Mouse (Mus musculus): Measurements from ENCODE around the gene Spg11.

Gene Spg11

GRCm38 (mm10) chr2:122117961-122118958 is at the start of gene Spg11:
Gene Spg11, minus strand, starts transcription at chr2:122118386.
- DNase-seq (ENCODE audit: low spot score in 2 of 2) = peak; percentile 98

- peak in 1 of 2 experiments; percentile 31 for DNase-seq (ENCODE audit: low spot score in 2 of 2)
These were observed 46.1 kb upstream of the Spg11 start for GRCm38 (mm10) chr2:122164293-122164692.

DNA sequence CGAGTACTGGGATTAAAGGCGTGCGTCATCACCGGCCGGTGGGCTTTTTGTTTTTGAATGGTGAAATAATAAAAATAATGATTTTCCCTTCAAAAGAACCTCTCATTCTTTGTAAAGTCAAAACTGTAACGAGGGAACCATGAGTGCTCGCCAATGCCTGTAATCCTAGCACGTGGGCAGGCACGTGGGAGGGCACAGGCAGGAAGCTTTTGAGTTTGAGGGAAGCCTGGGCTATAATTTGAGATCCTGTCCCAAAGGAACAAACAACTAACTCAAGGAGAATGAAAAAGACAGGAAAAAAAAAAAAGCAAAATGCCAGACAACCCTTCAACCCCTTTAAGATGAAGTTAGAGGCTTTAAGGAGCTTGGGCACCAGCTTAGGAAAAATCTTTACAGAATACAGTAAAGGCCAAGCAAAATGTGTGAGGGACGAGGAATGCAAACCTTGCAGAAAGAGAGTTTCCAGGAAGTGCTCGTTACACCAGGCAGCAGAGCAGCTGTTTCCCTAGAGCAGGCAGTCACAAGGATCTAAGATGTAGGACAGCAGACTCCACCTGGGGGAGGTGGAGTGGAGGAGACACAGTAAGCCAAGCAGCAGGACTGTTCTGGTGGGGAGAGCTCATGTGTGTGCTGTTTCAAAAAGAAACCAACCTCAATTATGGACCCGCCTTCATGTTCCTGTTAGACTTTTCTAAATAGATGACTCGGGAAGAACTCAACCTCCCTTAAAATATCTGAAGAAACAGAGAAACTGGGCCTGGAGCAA is 45.4 kb upstream of the Spg11 start:
- DNase-seq (ENCODE audit: low spot score in 2 of 2) = peak; percentile 29 to 44

DNA sequence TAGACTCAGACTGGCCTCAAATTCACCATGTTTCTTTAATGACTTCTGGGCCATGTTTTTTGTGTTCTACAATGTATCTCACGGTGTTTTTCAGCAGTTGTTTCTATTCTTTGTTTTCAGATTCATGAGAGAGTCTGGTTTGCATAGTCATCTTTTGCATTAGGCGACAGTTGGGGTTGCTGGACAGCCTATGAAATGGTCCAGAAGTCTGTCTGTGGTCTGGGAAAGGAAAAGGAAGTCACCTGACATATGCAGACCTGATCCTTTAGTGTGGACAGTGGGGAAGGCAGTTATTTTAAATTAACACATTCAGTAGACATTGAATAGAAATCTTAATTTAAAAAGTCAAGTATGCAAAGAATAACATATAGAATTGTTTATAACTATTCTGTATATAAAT is 44.3 kb upstream of the Spg11 start:
- DNase-seq (ENCODE audit: low spot score in 2 of 2) = no peak

GRCm38 (mm10) chr2:122161542-122161941 is 43.4 kb upstream of the Spg11 start:
- DNase-seq (ENCODE audit: low spot score in 2 of 2) = no peak

DNA sequence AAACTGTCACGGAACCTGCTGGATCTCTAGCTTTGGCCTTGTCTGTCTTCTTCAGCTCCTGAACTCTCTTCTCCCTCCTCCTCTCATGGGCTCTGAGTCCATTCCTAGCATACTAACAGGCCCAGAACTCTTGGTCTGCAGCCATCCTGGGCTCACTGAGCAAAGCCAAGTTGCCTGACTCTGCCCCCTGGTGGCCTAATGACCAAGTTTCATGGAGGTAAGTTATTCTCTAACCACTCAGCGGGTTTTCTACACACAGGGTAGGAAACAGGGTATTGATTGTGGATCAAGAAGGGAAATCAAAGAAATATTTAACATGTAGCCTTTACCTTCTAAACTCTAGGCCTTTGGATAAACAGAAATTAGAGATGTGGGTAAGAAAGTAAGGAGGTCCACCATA is 42.5 kb upstream of the Spg11 start, which contains the start of gene Trim69:
Gene Trim69, plus strand, starts transcription at position 21 of the 400 bp plus-strand sequence.
- peak; percentile 77 to 79 for DNase-seq (ENCODE audit: low spot score in 2 of 2)

- DNase-seq (ENCODE audit: low spot score in 2 of 2) = no peak
These were observed 41.5 kb upstream of the Spg11 start for GRCm38 (mm10) chr2:122159667-122160066.

- no peak for DNase-seq (ENCODE audit: low spot score in 2 of 2)
These were observed 40.2 kb upstream of the Spg11 start for GRCm38 (mm10) chr2:122158362-122158802.

DNA sequence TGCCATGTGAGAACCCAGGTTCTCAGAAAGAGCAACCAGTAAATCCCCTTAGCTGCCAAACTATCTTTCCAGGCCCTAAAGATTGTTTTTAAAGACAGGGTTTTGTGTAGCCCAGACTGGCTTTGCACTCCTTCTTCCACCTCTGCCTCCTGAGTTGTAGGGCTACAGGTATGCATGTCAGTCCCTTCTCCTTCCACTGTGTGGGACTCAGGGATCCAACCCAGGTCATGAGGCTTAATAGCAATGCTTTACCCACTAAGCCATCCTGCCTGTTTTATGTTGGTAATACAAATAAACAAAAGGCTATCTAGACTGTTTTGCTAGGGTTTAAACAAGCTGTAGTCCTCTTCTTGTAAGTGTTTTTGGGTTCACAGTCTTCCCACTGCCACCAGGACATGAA is 39.4 kb upstream of the Spg11 start:
- DNase-seq (ENCODE audit: low spot score in 2 of 2) = no peak

- DNase-seq (ENCODE audit: low spot score in 2 of 2) = no peak
These were observed 38.0 kb upstream of the Spg11 start for GRCm38 (mm10) chr2:122156051-122156700.

DNA sequence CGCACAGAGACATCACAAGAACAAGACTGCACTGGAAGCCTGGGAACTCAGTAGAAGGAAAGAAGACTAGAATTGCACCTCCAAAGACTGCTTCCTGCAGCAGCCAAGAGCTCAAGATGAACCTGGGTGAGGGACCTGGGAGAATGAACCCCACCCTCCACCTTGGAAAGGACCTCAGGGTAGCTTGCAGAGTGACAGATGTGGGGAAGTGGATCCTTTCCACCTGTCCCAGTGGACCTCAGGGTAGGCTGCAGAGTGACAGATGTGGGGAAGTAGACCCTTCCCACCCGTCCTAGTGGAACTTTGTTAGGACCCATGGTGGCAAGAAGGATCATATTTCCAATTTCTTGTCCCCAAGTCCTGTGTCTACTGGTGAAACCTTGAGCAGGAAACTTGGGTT is 37.1 kb upstream of the Spg11 start:
- no peak for DNase-seq (ENCODE audit: low spot score in 2 of 2)

DNA sequence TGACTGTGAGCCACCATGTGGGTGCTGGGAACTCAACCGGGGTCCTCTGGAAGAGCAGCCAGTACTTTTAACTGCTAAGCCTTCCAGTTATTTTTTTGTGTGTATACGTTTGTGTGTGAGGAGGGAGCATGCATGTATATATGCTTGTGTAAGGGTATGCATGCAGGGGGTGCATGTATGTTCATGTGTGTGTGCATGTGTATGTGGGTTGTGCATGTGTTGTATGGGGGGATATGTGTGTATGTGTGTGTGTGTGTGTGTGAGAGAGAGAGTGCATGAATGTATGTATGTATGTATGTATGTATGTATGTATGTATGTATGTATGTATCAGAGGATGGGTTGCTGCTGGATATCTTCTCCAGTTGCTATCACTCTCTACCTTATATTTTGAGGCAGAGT is 36.3 kb upstream of the Spg11 start:
- DNase-seq (ENCODE audit: low spot score in 2 of 2) = no peak

GRCm38 (mm10) chr2:122153681-122154365 is 35.6 kb upstream of the Spg11 start:
- DNase-seq (ENCODE audit: low spot score in 2 of 2) = no peak

DNA sequence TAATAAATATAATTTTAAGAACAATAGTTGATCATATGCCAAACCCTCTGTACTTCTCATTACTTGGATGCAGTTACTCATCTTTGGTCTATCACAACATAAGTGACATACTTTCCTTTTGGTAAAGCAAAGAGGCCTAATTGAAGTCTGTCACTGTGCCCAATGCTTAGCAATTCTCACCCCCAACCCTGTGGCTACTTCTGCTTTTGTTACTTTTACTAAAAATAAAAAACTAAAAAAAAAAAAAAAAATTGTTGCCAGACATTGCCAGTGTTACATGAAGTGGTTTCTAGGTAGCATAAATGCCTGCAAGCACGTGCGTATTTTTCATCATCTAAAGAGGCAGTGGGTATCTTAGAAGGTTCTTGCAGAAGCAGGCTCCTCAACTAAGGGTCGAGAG is 34.7 kb upstream of the Spg11 start:
- DNase-seq (ENCODE audit: low spot score in 2 of 2) = no peak

- DNase-seq (ENCODE audit: low spot score in 2 of 2) = no peak
These were observed 33.0 kb upstream of the Spg11 start for GRCm38 (mm10) chr2:122151221-122151620.

- DNase-seq (ENCODE audit: low spot score in 2 of 2) = no peak
These were observed 31.5 kb upstream of the Spg11 start for GRCm38 (mm10) chr2:122149716-122150115.

DNA sequence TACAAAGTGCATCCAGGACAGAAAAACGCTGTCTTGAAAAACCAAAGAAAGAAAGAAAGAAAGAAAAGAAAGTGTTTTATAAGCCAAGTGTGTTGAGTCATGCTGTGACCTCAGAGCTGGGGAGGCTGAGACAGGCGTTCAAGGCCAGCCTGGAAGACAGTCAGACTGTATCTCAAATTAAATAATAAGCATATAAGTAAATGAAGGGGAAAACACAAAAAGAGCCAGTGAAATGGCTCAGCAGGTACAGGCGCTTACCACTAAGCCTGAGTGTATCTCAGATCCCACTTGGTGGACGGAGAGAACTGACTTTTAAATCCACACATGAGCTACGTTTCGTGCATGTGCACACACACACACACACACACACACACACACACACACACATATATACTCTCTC is 31.1 kb upstream of the Spg11 start:
- no peak for DNase-seq (ENCODE audit: low spot score in 2 of 2)

DNA sequence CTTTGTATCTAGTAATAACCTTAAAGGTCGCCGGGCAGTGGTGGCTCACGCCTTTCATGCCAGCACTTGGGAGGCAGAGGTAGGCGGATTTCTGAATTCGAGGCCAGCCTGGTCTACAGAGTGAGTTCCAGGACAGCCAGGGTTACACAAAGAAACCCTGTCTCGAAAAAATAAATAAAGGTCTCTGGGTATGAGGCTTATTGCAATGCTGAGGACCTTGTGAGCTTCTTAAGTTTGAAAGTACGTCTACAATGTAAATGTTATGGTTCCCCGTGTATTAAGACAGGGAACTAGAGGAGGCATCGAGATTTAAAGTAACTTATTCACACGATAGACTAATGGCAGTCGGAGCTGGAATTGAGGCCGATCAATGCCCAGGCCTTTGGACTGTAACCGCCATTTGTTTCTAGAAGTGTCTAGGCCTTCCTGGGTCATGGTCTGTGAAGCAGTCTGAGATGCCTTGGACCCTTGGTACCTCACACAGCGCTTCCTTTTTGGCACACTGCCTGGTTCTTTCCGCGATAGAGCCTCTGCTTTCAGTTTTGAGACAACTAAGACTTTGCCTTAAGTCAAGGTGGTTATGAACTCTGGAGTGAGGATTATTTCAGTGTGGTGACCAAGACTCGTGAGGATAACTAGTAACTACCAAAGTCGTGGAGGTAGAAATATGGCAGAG is 30.2 kb upstream of the Spg11 start:
- peak in 1 of 2 experiments; percentile 44 for DNase-seq (ENCODE audit: low spot score in 2 of 2)

- DNase-seq (ENCODE audit: low spot score in 2 of 2) = peak; percentile 94 to 98
These were observed 29.5 kb upstream of the Spg11 start, which contains the start of gene B2m for GRCm38 (mm10) chr2:122147508-122148241. Gene B2m, plus strand, starts transcription at chr2:122147686.

GRCm38 (mm10) chr2:122146687-122147086 is 28.5 kb upstream of the Spg11 start:
- DNase-seq (ENCODE audit: low spot score in 2 of 2) = no peak
